Mouse (Mus musculus) adrenal gland, postnatal 36 days (tissue): ENCODE results near the gene Mrrf. TPM values are rescaled to one million over a fixed set of nuclear protein-coding genes. Genes with fewer than 3 reads are reported as not detected.
"Not testable (repeated sequence)": the region's sequence is repeated elsewhere in the genome, so short reads cannot be mapped to it uniquely, and the experiment has no call there.

ENCODE experiments used
- DNase-seq, 2 experiments: peaks; one replicate each; pipeline ENCODE4 v3.0.0; 2021; ENCODE audit warnings: mixed read lengths in 1 of 2
- total RNA-seq, 2 experiments: library from RNA; stranded (reverse); gene quantifications; 2 replicates each; pipeline ENCODE4 v1.2.3; 2021

Mrrf gene
- total RNA-seq, 2 experiments from 2014 or later: 24.3 to 28.4 TPM

GRCm38 (mm10) chr2:36129051-36129450 lies 7.1 kb upstream of the Mrrf start:
- DNase-seq: no peak

- no peak for DNase-seq
Observed at GRCm38 (mm10) chr2:36135887-36136286, 302 bp upstream of the Mrrf start.

- DNase-seq: no peak
Observed at GRCm38 (mm10) chr2:36139096-36139495, 2.9 kb downstream of the Mrrf start.

GRCm38 (mm10) chr2:36148876-36149365 lies 12.7 kb downstream of the Mrrf start:
- DNase-seq: no peak

GRCm38 (mm10) chr2:36152401-36152800 lies 16.2 kb downstream of the Mrrf start:
- DNase-seq: not testable (repeated sequence)

GRCm38 (mm10) chr2:36157461-36157860 lies 21.3 kb downstream of the Mrrf start:
- DNase-seq: no peak

GRCm38 (mm10) chr2:36159336-36159735 lies 23.1 kb downstream of the Mrrf start:
- no peak for DNase-seq

GRCm38 (mm10) chr2:36167990-36168618 lies 31.9 kb downstream of the Mrrf start:
- no peak for DNase-seq

- DNase-seq: no peak
Observed at GRCm38 (mm10) chr2:36169176-36169575, 33.0 kb downstream of the Mrrf start.

GRCm38 (mm10) chr2:36172136-36172535 lies 35.9 kb downstream of the Mrrf start:
- no peak for DNase-seq

GRCm38 (mm10) chr2:36172574-36172973 lies 36.4 kb downstream of the Mrrf start:
- peak in 1 of 2 experiments; percentile 16 for DNase-seq

GRCm38 (mm10) chr2:36179487-36179886 lies 43.3 kb downstream of the Mrrf start:
- no peak for DNase-seq

- not testable (repeated sequence) for DNase-seq
Observed at GRCm38 (mm10) chr2:36181587-36182368, 45.6 kb downstream of the Mrrf start.

GRCm38 (mm10) chr2:36183278-36183677 lies 47.1 kb downstream of the Mrrf start:
- no peak for DNase-seq

GRCm38 (mm10) chr2:36184192-36184591 lies 48.0 kb downstream of the Mrrf start:
- no peak for DNase-seq

- DNase-seq: no peak
Observed at GRCm38 (mm10) chr2:36184876-36185275, 48.7 kb downstream of the Mrrf start.

- peak; percentile 37 to 52 for DNase-seq
Observed at GRCm38 (mm10) chr2:36189200-36189599, 53.0 kb downstream of the Mrrf start.

- no peak for DNase-seq
Observed at GRCm38 (mm10) chr2:36191098-36191941, 55.1 kb downstream of the Mrrf start.

- DNase-seq: no peak
Observed at GRCm38 (mm10) chr2:36197021-36197420, 60.8 kb downstream of the Mrrf start.

GRCm38 (mm10) chr2:36197919-36198881 lies 62.0 kb downstream of the Mrrf start:
- DNase-seq: peak in 1 of 2 experiments; percentile 57

- DNase-seq: no peak
Observed at GRCm38 (mm10) chr2:36198882-36199262, 62.7 kb downstream of the Mrrf start.
